Mouse (Mus musculus): ENCODE results near the gene Lhfp. TPM values are rescaled to one million over a fixed set of nuclear protein-coding genes. Genes with fewer than 3 reads are reported as not detected.

The Lhfp gene
- polyA plus RNA-seq, 1 experiment from 2014 or later: 77.0 TPM

DNA sequence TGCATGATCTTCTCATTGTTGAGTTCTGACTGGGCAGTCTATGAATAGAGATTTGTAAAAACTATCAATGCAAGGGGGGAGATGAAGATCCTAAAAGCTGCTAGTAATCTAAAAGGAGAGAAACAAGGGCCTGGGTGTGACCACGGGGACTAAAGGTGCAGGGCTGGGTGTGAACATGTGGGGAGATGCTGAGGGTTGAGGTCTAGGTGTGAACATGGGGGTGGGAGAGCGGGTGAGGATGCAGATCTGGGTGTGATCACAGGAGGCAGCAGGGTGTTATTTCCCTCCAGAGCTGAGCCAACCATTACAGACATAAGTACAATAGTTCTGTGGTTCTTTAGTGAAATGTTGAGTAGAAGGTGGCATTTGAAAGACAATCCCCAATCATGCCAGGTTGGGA is 144.1 kb downstream of the Lhfp start:
- H3K27me3 ChIP-seq (ENCODE audit: control insufficient read depth, insufficient read depth, low read depth, low read length): no peaks in the 10 kb centered on the region
- H3K4me3 ChIP-seq (ENCODE audit: low read length): no peak overlapping the region
- H3K4me2 ChIP-seq (ENCODE audit: low read depth, low read length): no peak overlapping the region
- no peak for ATAC-seq (ENCODE audit: low read depth)
- H3K4me1 ChIP-seq (replicated peaks; ENCODE audit: control insufficient read depth, insufficient read depth, low read length): no peaks in the 10 kb centered on the region
- H3K9me3 ChIP-seq (ENCODE audit: control insufficient read depth, low read length): no peaks in the 10 kb centered on the region
- no peak overlapping the region for H3K27ac ChIP-seq (ENCODE audit: low read length)
- no peak overlapping the region for H3K9ac ChIP-seq (ENCODE audit: low read length)
- 84% methylated on average over 2 of the region's 2 CpGs for WGBS
- no peaks in the 10 kb centered on the region for H3K36me3 ChIP-seq (ENCODE audit: control insufficient read depth, insufficient read depth, low read length)

DNA sequence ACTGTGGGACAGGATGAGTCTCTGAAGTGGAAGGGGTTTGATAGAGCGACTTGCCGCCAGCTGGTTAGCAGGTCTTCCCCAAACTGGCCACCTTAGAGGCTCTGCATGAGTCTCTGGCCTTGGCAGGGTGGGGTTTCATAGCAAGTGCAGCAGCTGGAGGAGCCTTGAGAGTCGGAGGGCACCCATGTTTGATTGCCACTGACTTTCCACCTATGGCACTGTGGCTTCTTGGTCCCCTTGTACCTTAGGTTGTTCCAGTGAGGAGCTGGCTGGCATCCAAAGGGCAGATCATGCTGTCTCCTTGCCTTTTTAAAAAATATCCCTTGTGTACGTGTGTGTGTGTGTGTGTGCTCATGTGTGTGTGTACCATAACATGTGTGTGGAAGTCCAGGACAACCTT is 152.1 kb downstream of the Lhfp start:
- ATAC-seq (ENCODE audit: low read depth): no peak
- H3K9me3 ChIP-seq (ENCODE audit: control insufficient read depth, low read length): no peaks in the 10 kb centered on the region
- no peak overlapping the region for H3K4me3 ChIP-seq (ENCODE audit: low read length)
- WGBS: 73% methylated on average over 4 of the region's 4 CpGs
- H3K36me3 ChIP-seq (ENCODE audit: control insufficient read depth, insufficient read depth, low read length): no peaks in the 10 kb centered on the region
- no peaks in the 10 kb centered on the region for H3K27me3 ChIP-seq (ENCODE audit: control insufficient read depth, insufficient read depth, low read depth, low read length)
- H3K9ac ChIP-seq (ENCODE audit: low read length): no peak overlapping the region
- no peak overlapping the region for H3K27ac ChIP-seq (ENCODE audit: low read length)
- no peaks in the 10 kb centered on the region for H3K4me1 ChIP-seq (replicated peaks; ENCODE audit: control insufficient read depth, insufficient read depth, low read length)
- H3K4me2 ChIP-seq (ENCODE audit: low read depth, low read length): no peak overlapping the region

- Histone ChIP-seq H3K9ac (ENCODE audit: low read length) (no peak overlapping the region), H3K27ac (ENCODE audit: low read length) (no peak overlapping the region), H3K4me3 (ENCODE audit: low read length) (no peak overlapping the region), H3K36me3 (ENCODE audit: control insufficient read depth, insufficient read depth, low read length) (no peaks in the 10 kb centered on the region), H3K27me3 (ENCODE audit: control insufficient read depth, insufficient read depth, low read depth, low read length) (no peaks in the 10 kb centered on the region), H3K9me3 (ENCODE audit: control insufficient read depth, low read length) (no peaks in the 10 kb centered on the region), H3K4me2 (ENCODE audit: low read depth, low read length) (no peak overlapping the region), H3K4me1 (replicated peaks; ENCODE audit: control insufficient read depth, insufficient read depth, low read length) (no peaks in the 10 kb centered on the region)
- no peak for ATAC-seq (ENCODE audit: low read depth)
- 64% methylated on average over 8 of the region's 8 CpGs for WGBS
These were observed 154.4 kb downstream of the Lhfp start for GRCm38 (mm10) chr3:53195666-53196107.

DNA sequence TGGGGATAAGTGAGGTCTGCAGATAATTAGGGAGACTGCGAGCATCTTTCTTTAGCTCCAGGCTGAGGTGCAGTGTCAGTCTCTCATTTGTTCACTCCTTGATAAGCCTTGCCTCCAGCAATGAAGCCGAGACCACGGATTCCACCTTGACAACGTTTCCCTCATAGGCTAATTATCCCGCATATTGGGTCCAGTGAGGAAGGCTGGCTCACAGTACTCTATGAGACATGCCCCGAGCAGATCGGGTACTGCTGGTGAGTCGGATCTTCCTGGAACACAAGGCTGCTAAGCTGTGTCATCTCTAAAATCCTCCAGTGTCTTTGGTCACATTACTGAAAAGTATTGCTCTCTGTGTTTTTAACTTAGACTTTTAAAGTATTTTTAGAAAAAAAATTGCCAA is 158.8 kb downstream of the Lhfp start:
- Histone ChIP-seq H3K36me3 (ENCODE audit: control insufficient read depth, insufficient read depth, low read length) (no peaks in the 10 kb centered on the region), H3K4me3 (ENCODE audit: low read length) (no peak overlapping the region), H3K27me3 (ENCODE audit: control insufficient read depth, insufficient read depth, low read depth, low read length) (no peaks in the 10 kb centered on the region), H3K4me2 (ENCODE audit: low read depth, low read length) (no peak overlapping the region), H3K4me1 (replicated peaks; ENCODE audit: control insufficient read depth, insufficient read depth, low read length) (peaks cover 12% of the 10 kb centered on the region; the same call in 1 of the 2 replicates), H3K9ac (ENCODE audit: low read length) (no peak overlapping the region), H3K9me3 (ENCODE audit: control insufficient read depth, low read length) (no peaks in the 10 kb centered on the region), H3K27ac (ENCODE audit: low read length) (no peak overlapping the region)
- whole genome bisulfite sequencing: 90% methylated on average over 8 of the region's 8 CpGs
- no peak for ATAC-seq (ENCODE audit: low read depth)

DNA sequence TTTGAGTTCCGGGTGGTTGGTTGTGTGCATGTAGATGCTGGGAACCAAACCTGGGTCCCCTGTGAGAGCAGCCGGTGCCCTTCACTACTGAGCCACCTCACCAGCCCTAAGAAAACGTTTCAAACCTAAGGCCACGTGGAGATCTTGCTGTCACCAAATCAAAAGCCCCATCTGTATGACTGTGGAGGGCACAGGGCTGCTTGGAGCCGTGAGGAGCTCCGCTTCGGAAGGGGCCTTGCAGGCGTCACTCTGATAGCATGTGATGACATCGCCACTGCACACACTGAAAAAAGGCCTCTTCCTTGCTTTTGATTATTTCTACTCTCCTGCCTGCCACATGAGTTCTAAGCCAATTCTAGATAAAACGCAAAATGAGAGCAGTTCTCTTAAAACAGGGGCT is 159.5 kb downstream of the Lhfp start:
- Histone ChIP-seq H3K4me3 (ENCODE audit: low read length) (no peak overlapping the region), H3K36me3 (ENCODE audit: control insufficient read depth, insufficient read depth, low read length) (no peaks in the 10 kb centered on the region), H3K4me1 (replicated peaks; ENCODE audit: control insufficient read depth, insufficient read depth, low read length) (peaks cover 12% of the 10 kb centered on the region; the same call in 1 of the 2 replicates), H3K4me2 (ENCODE audit: low read depth, low read length) (no peak overlapping the region), H3K9ac (ENCODE audit: low read length) (no peak overlapping the region), H3K27ac (ENCODE audit: low read length) (no peak overlapping the region), H3K9me3 (ENCODE audit: control insufficient read depth, low read length) (no peaks in the 10 kb centered on the region), H3K27me3 (ENCODE audit: control insufficient read depth, insufficient read depth, low read depth, low read length) (no peaks in the 10 kb centered on the region)
- 64% methylated on average over 10 of the region's 10 CpGs for WGBS
- no peak for ATAC-seq (ENCODE audit: low read depth)

DNA sequence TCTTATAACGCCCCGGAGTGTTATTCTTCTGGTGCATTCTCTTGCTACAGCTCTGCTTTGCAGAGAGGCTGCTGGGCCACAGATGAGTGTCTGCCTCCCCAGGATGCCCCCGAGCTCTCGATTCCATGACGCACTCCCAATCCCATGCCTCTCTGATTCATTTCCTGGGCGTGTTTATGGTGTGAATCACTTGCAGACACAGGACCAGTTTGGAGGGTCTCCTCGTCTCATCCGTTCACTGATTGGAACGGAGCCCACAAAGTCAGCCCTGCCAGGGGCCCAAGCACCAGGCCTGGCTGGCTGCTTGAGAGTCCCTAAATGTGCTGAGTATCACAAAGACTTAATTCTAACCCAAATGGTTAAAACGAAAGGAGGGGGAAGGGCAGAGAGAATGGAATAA is 160.3 kb downstream of the Lhfp start:
- H3K9ac ChIP-seq (ENCODE audit: low read length): no peak overlapping the region
- H3K4me3 ChIP-seq (ENCODE audit: low read length): no peak overlapping the region
- H3K27me3 ChIP-seq (ENCODE audit: control insufficient read depth, insufficient read depth, low read depth, low read length): no peaks in the 10 kb centered on the region
- 48% methylated on average over 10 of the region's 10 CpGs for WGBS
- ATAC-seq (ENCODE audit: low read depth): peak; percentile 54; the same call in 1 of the 2 replicates
- H3K4me1 ChIP-seq (replicated peaks; ENCODE audit: control insufficient read depth, insufficient read depth, low read length): peaks cover 12% of the 10 kb centered on the region; the same call in 1 of the 2 replicates
- H3K36me3 ChIP-seq (ENCODE audit: control insufficient read depth, insufficient read depth, low read length): no peaks in the 10 kb centered on the region
- H3K4me2 ChIP-seq (ENCODE audit: low read depth, low read length): no peak overlapping the region
- H3K27ac ChIP-seq (ENCODE audit: low read length): no peak overlapping the region
- H3K9me3 ChIP-seq (ENCODE audit: control insufficient read depth, low read length): no peaks in the 10 kb centered on the region

DNA sequence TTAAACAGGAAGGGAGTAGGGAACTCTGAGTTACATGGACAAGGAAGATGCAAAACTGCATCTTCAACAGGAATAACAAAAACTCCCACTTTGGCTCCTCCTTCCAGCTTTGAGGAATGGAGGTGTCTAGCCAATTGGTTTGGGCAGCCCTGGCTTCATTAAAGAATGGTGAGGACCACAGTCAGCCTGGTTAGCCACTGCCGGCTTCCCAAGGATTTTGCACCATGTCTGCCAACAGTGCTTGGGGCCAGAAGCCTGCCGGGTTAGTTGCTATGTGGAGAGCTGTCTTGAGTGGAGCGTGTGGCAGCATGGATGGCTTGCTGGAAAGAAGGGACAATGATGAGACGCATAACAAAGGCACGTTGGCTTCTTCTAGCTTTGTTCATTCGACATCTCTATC is 160.9 kb downstream of the Lhfp start:
- Histone ChIP-seq H3K36me3 (ENCODE audit: control insufficient read depth, insufficient read depth, low read length) (no peaks in the 10 kb centered on the region), H3K27ac (ENCODE audit: low read length) (no peak overlapping the region), H3K9me3 (ENCODE audit: control insufficient read depth, low read length) (no peaks in the 10 kb centered on the region), H3K4me2 (ENCODE audit: low read depth, low read length) (no peak overlapping the region), H3K9ac (ENCODE audit: low read length) (no peak overlapping the region), H3K4me1 (replicated peaks; ENCODE audit: control insufficient read depth, insufficient read depth, low read length) (peaks cover 12% of the 10 kb centered on the region; the same call in 1 of the 2 replicates), H3K27me3 (ENCODE audit: control insufficient read depth, insufficient read depth, low read depth, low read length) (no peaks in the 10 kb centered on the region), H3K4me3 (ENCODE audit: low read length) (no peak overlapping the region)
- ATAC-seq (ENCODE audit: low read depth): no peak
- WGBS: 43% methylated on average over 6 of the region's 6 CpGs

- Histone ChIP-seq H3K4me1 (replicated peaks; ENCODE audit: control insufficient read depth, insufficient read depth, low read length) (peaks cover 12% of the 10 kb centered on the region; the same call in 1 of the 2 replicates), H3K27me3 (ENCODE audit: control insufficient read depth, insufficient read depth, low read depth, low read length) (no peaks in the 10 kb centered on the region), H3K4me3 (ENCODE audit: low read length) (no peak overlapping the region), H3K9ac (ENCODE audit: low read length) (no peak overlapping the region), H3K9me3 (ENCODE audit: control insufficient read depth, low read length) (no peaks in the 10 kb centered on the region), H3K4me2 (ENCODE audit: low read depth, low read length) (no peak overlapping the region), H3K27ac (ENCODE audit: low read length) (no peak overlapping the region), H3K36me3 (ENCODE audit: control insufficient read depth, insufficient read depth, low read length) (no peaks in the 10 kb centered on the region)
- WGBS: 24% methylated on average over 3 of the region's 3 CpGs
- no peak for ATAC-seq (ENCODE audit: low read depth)
These were observed 161.4 kb downstream of the Lhfp start for GRCm38 (mm10) chr3:53202698-53203097.

GRCm38 (mm10) chr3:53203656-53204055 is 162.3 kb downstream of the Lhfp start:
- H3K36me3 ChIP-seq (ENCODE audit: control insufficient read depth, insufficient read depth, low read length): no peaks in the 10 kb centered on the region
- H3K27ac ChIP-seq (ENCODE audit: low read length): no peak overlapping the region
- ATAC-seq (ENCODE audit: low read depth): no peak
- H3K4me2 ChIP-seq (ENCODE audit: low read depth, low read length): no peak overlapping the region
- no peaks in the 10 kb centered on the region for H3K9me3 ChIP-seq (ENCODE audit: control insufficient read depth, low read length)
- 80% methylated on average over 5 of the region's 5 CpGs for WGBS
- peaks cover 12% of the 10 kb centered on the region; the same call in 1 of the 2 replicates for H3K4me1 ChIP-seq (replicated peaks; ENCODE audit: control insufficient read depth, insufficient read depth, low read length)
- H3K27me3 ChIP-seq (ENCODE audit: control insufficient read depth, insufficient read depth, low read depth, low read length): no peaks in the 10 kb centered on the region
- no peak overlapping the region for H3K4me3 ChIP-seq (ENCODE audit: low read length)
- no peak overlapping the region for H3K9ac ChIP-seq (ENCODE audit: low read length)
